Mouse (Mus musculus) heart, embryonic 10.5 days (tissue): ENCODE data around the gene Efcab6. TPM values are rescaled to one million over a fixed set of nuclear protein-coding genes. Genes with fewer than 3 reads are reported as not detected.
A peak's percentile ranks its signal among the peaks of the same experiment; 100 is the strongest.

ENCODE experiments used
- DNase-seq: peaks from one replicate; pipeline ENCODE4 v3.0.0-alpha.2; 2017; ENCODE audit warnings: low spot score
- H3K27ac ChIP-seq: fragments of 300-500 bp; sonication (generic); 2 replicates; pipeline ENCODE4 v1.5.1; 2016; ENCODE audit warnings: mild to moderate bottlenecking
- H3K27me3 ChIP-seq: fragments of 300-500 bp; sonication (generic); 2 replicates; pipeline ENCODE4 v1.6.1; 2016; ENCODE audit warnings: mild to moderate bottlenecking; ENCODE audit not compliant: poor library complexity, insufficient read depth, severe bottlenecking
- H3K36me3 ChIP-seq: fragments of 300-500 bp; sonication (generic); 2 replicates; pipeline ENCODE4 v1.6.1; 2016; ENCODE audit warnings: mild to moderate bottlenecking, moderate library complexity
- H3K4me1 ChIP-seq: fragments of 300-500 bp; sonication (generic); 2 replicates; pipeline ENCODE4 v1.6.1; 2016; ENCODE audit warnings: mild to moderate bottlenecking
- H3K4me3 ChIP-seq: fragments of 300-500 bp; sonication (generic); 2 replicates; pipeline ENCODE4 v1.5.1; 2016; ENCODE audit warnings: mild to moderate bottlenecking, moderate library complexity
- H3K9me3 ChIP-seq: fragments of 300-500 bp; sonication (generic); 2 replicates; pipeline ENCODE4 v1.6.1; 2016; ENCODE audit warnings: mild to moderate bottlenecking, moderate library complexity
- WGBS: fragments of 180-500 bp; shearing (Covaris S2); methylation state at CpG from one replicate; pipeline ENCODE4 v1.1.7; 2016; 5-methylcytosine and 5-hydroxymethylcytosine counted together
- polyA plus RNA-seq: library from polyadenylated mRNA; unstranded; fragments of >200 nt; fragmentation: Nextera tagmentation; extraction: Ambion mirVana; gene quantifications from 2 replicates; pipeline ENCODE4 v1.2.1, GENCODE M21; 2016

The Efcab6 gene
- polyA plus RNA-seq, 1 experiment from 2014 or later: not detected

- peaks cover 43% of the 10 kb centered on the region for H3K27me3 ChIP-seq
- H3K9me3 ChIP-seq: no peaks in the 10 kb centered on the region
- H3K27ac ChIP-seq: no peak overlapping the region
- WGBS: 81% methylated on average over 13 of the region's 13 CpGs
- no peaks in the 10 kb centered on the region for H3K36me3 ChIP-seq
- H3K4me3 ChIP-seq: no peak overlapping the region
- no peak for DNase-seq
- peaks cover 4% of the 10 kb centered on the region; the same call in 1 of the 2 replicates for H3K4me1 ChIP-seq
Observed at GRCm38 (mm10) chr15:84078667-84079066, 13.5 kb upstream of the Efcab6 start.

- WGBS: 62% methylated on average over 17 of the region's 17 CpGs
- Histone ChIP-seq H3K9me3 (no peaks in the 10 kb centered on the region), H3K4me3 (no peak overlapping the region), H3K27ac (no peak overlapping the region), H3K27me3 (peaks cover 58% of the 10 kb centered on the region), H3K36me3 (no peaks in the 10 kb centered on the region), H3K4me1 (peaks cover 4% of the 10 kb centered on the region; the same call in 1 of the 2 replicates)
- DNase-seq: no peak
Observed at GRCm38 (mm10) chr15:84077151-84077550, 12.0 kb upstream of the Efcab6 start.

- no peak overlapping the region for H3K27ac ChIP-seq
- H3K4me3 ChIP-seq: no peak overlapping the region
- H3K4me1 ChIP-seq: peaks cover 11% of the 10 kb centered on the region
- no peaks in the 10 kb centered on the region for H3K9me3 ChIP-seq
- no peaks in the 10 kb centered on the region for H3K36me3 ChIP-seq
- 17% methylated on average over 17 of the region's 17 CpGs for WGBS
- peaks cover 82% of the 10 kb centered on the region for H3K27me3 ChIP-seq
- no peak for DNase-seq
Observed at GRCm38 (mm10) chr15:84074705-84075185, 9.6 kb upstream of the Efcab6 start.

- H3K27ac ChIP-seq: no peak overlapping the region
- 13% methylated on average over 13 of the region's 15 CpGs for WGBS
- H3K4me3 ChIP-seq: 0 out of 2 replicates have a peak overlapping the region, but pooled peaks have one; percentile 15
- peaks cover 83% of the 10 kb centered on the region for H3K27me3 ChIP-seq
- DNase-seq: no peak
- H3K4me1 ChIP-seq: peaks cover 12% of the 10 kb centered on the region
- H3K9me3 ChIP-seq: no peaks in the 10 kb centered on the region
- H3K36me3 ChIP-seq: no peaks in the 10 kb centered on the region
Observed at GRCm38 (mm10) chr15:84073911-84074704, 8.9 kb upstream of the Efcab6 start.

GRCm38 (mm10) chr15:84073058-84073457 lies 7.9 kb upstream of the Efcab6 start:
- Histone ChIP-seq H3K36me3 (no peaks in the 10 kb centered on the region), H3K27ac (no peak overlapping the region), H3K4me3 (no peak overlapping the region), H3K27me3 (peaks cover 90% of the 10 kb centered on the region), H3K4me1 (peaks cover 12% of the 10 kb centered on the region), H3K9me3 (no peaks in the 10 kb centered on the region)
- DNase-seq: no peak
- WGBS: 19% methylated on average over 8 of the region's 8 CpGs

- no peaks in the 10 kb centered on the region for H3K36me3 ChIP-seq
- WGBS: 33% methylated on average over 7 of the region's 7 CpGs
- H3K27me3 ChIP-seq: peaks cover 98% of the 10 kb centered on the region
- peaks cover 12% of the 10 kb centered on the region for H3K4me1 ChIP-seq
- H3K4me3 ChIP-seq: no peak overlapping the region
- no peak overlapping the region for H3K27ac ChIP-seq
- DNase-seq: no peak
- no peaks in the 10 kb centered on the region for H3K9me3 ChIP-seq
Observed at GRCm38 (mm10) chr15:84072226-84072625, 7.0 kb upstream of the Efcab6 start.

- WGBS: 2% methylated on average over 13 of the region's 13 CpGs
- no peak overlapping the region for H3K27ac ChIP-seq
- H3K4me3 ChIP-seq: peak overlapping the region; percentile 32
- H3K36me3 ChIP-seq: no peaks in the 10 kb centered on the region
- no peak for DNase-seq
- H3K9me3 ChIP-seq: no peaks in the 10 kb centered on the region
- H3K4me1 ChIP-seq: peaks cover 13% of the 10 kb centered on the region
- peaks cover 96% of the 10 kb centered on the region for H3K27me3 ChIP-seq
Observed at GRCm38 (mm10) chr15:84070116-84070676, 5.0 kb upstream of the Efcab6 start.

GRCm38 (mm10) chr15:84069455-84070050 lies 4.4 kb upstream of the Efcab6 start:
- Histone ChIP-seq H3K4me1 (peaks cover 13% of the 10 kb centered on the region), H3K36me3 (no peaks in the 10 kb centered on the region), H3K9me3 (no peaks in the 10 kb centered on the region), H3K4me3 (peak overlapping the region; percentile 32), H3K27ac (no peak overlapping the region), H3K27me3 (peaks cover 96% of the 10 kb centered on the region)
- no peak for DNase-seq
- WGBS: 8% methylated on average over 16 of the region's 16 CpGs

- Histone ChIP-seq H3K36me3 (no peaks in the 10 kb centered on the region), H3K4me3 (no peak overlapping the region), H3K4me1 (peaks cover 13% of the 10 kb centered on the region), H3K9me3 (peaks cover 4% of the 10 kb centered on the region; the same call in 1 of the 2 replicates), H3K27me3 (peaks cover 69% of the 10 kb centered on the region), H3K27ac (no peak overlapping the region)
- 65% methylated on average over 4 of the region's 4 CpGs for WGBS
- no peak for DNase-seq
Observed at GRCm38 (mm10) chr15:84065701-84066100, 522 bp upstream of the Efcab6 start.

- H3K27me3 ChIP-seq: peaks cover 11% of the 10 kb centered on the region; the same call in 1 of the 2 replicates
- no peak for DNase-seq
Observed at GRCm38 (mm10) chr15:84058841-84059240, 6.3 kb downstream of the Efcab6 start.

GRCm38 (mm10) chr15:84056083-84056482 lies 9.1 kb downstream of the Efcab6 start:
- Histone ChIP-seq H3K4me1 (peaks cover 8% of the 10 kb centered on the region), H3K27me3 (peaks cover 8% of the 10 kb centered on the region; the same call in 1 of the 2 replicates), H3K36me3 (no peaks in the 10 kb centered on the region), H3K9me3 (no peaks in the 10 kb centered on the region), H3K4me3 (no peak overlapping the region), H3K27ac (no peak overlapping the region)
- no peak for DNase-seq
- 57% methylated on average over 5 of the region's 5 CpGs for WGBS

More at GRCm38 (mm10) chr15:84058841-84059240, 6.3 kb downstream of the Efcab6 start:
- Histone ChIP-seq H3K27ac (no peak overlapping the region), H3K4me3 (no peak overlapping the region), H3K9me3 (peaks cover 3% of the 10 kb centered on the region; the same call in 1 of the 2 replicates), H3K36me3 (no peaks in the 10 kb centered on the region), H3K4me1 (peaks cover under 1% of the 10 kb centered on the region; the same call in 1 of the 2 replicates)
- WGBS: 75% methylated on average over 6 of the region's 6 CpGs

GRCm38 (mm10) chr15:84053859-84054258 lies 11.3 kb downstream of the Efcab6 start:
- Histone ChIP-seq H3K27ac (0 out of 2 replicates have a peak overlapping the region, but pooled peaks have one; percentile 31), H3K36me3 (no peaks in the 10 kb centered on the region), H3K4me1 (peaks cover 8% of the 10 kb centered on the region), H3K4me3 (no peak overlapping the region), H3K27me3 (0 out of 2 replicates have a peak, but pooled peaks cover 8% of the 10 kb centered on the region), H3K9me3 (no peaks in the 10 kb centered on the region)
- 29% methylated on average over 9 of the region's 9 CpGs for WGBS
- peak; percentile 78 for DNase-seq
